Mouse (Mus musculus): ENCODE measurements around the gene 1700040F15Rik. TPM values are rescaled to one million over a fixed set of nuclear protein-coding genes. Genes with fewer than 3 reads are reported as not detected.
"Not testable (repeated sequence)": the region's sequence is repeated elsewhere in the genome, so short reads cannot be mapped to it uniquely, and the experiment has no call there.

1700040F15Rik gene
- not detected for total RNA-seq (2021)
- long read RNA-seq, experiment 1 = 0 reads
- long read RNA-seq, experiment 2 = 0 reads

DNA sequence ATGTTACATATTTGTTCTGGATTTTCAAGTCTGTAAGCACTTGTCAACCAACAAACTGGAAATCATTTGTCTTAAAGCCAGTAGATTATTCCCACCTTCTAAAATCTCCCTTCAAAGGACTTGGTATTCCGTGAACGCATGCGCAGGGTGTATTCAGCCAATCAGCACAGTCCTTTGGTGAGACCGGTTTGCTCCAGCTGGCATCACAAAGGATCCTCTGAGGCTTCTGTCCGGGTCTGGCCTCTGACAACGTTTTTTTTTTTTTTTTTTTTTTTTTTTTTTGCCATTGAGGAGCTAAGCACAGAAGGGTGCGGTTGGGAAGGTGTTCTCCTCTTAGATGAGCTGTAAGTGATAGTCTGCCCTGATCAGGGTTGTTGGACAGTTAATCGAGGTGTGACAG lies at the start of gene 1700040F15Rik:
Gene 1700040F15Rik (plus strand): TSS at position 301 of the 400 bp plus-strand sequence.
- H3K27ac ChIP-seq; H3K4me3 ChIP-seq; DNase-seq; intact Hi-C loops (cut with DNase I): not testable (repeated sequence)
